Mouse (Mus musculus): Measurements from ENCODE around the gene Hspb1.

- TF ChIP-seq CTCF (conservative IDR thresholded peaks at IDR 0.05; ENCODE audit: low read length) (no peak), POU5F1 (IDR thresholded peaks at IDR 0.05; ENCODE audit: borderline replicate concordance, low read length) (no peak), NANOG (IDR thresholded peaks at IDR 0.05; ENCODE audit: borderline replicate concordance, low read length) (no peak)
Measured at GRCm38 (mm10) chr5:135910813-135911212, 23.1 kb downstream of the Hspb1 start.
